Mouse (Mus musculus): ENCODE data around the gene Stum. TPM values are rescaled to one million over a fixed set of nuclear protein-coding genes. Genes with fewer than 3 reads are reported as not detected.

Stum gene
- polyA plus RNA-seq, 1 experiment from 2014 or later: 5.5 TPM

DNA sequence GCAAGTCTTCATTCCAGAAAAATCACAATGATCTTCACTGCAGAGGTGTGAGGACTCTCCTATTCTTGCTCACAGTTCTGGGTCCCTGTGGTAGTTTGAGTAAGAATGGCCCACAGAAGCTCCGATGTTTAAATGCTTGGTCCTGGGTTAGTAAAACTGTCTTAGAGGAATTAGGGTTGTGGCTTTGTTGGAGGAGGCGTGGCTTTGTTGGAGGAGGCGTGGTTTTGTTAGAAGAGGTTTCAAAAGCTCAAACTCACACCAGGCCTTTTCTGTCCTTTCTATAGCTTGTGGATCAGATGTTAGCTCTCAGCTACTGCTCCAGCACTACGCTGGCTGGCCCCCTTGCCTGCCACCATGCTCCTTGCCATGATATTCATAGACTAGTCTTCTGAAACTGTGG lies 27.6 kb upstream of the Stum start:
- Histone ChIP-seq H3K9me3 (no peaks in the 10 kb centered on the region), H3K4me2 (no peak overlapping the region), H3K4me1 (replicated peaks) (no peaks in the 10 kb centered on the region), H3K36me3 (no peaks in the 10 kb centered on the region), H3K27ac (replicated peaks) (no peak overlapping the region), H3K4me3 (no peak overlapping the region), H3K9ac (no peak overlapping the region), H3K27me3 (no peaks in the 10 kb centered on the region)
- WGBS: 36% methylated on average over 4 of the region's 4 CpGs
- no peak for ATAC-seq (ENCODE audit: low read depth)

GRCm38 (mm10) chr1:180510442-180510841 lies 27.1 kb upstream of the Stum start:
- Histone ChIP-seq H3K4me3 (no peak overlapping the region), H3K27ac (replicated peaks) (no peak overlapping the region), H3K27me3 (no peaks in the 10 kb centered on the region), H3K36me3 (no peaks in the 10 kb centered on the region), H3K9ac (no peak overlapping the region), H3K4me1 (replicated peaks) (no peaks in the 10 kb centered on the region), H3K9me3 (no peaks in the 10 kb centered on the region), H3K4me2 (no peak overlapping the region)
- ATAC-seq (ENCODE audit: low read depth): no peak
- WGBS: 69% methylated on average over 15 of the region's 15 CpGs

GRCm38 (mm10) chr1:180508662-180509061 lies 25.4 kb upstream of the Stum start:
- H3K9me3 ChIP-seq: no peaks in the 10 kb centered on the region
- no peak for ATAC-seq (ENCODE audit: low read depth)
- no peaks in the 10 kb centered on the region for H3K27me3 ChIP-seq
- H3K36me3 ChIP-seq: no peaks in the 10 kb centered on the region
- no peak overlapping the region for H3K4me3 ChIP-seq
- H3K27ac ChIP-seq (replicated peaks): no peak overlapping the region
- 84% methylated on average over 7 of the region's 7 CpGs for WGBS
- H3K9ac ChIP-seq: no peak overlapping the region
- no peaks in the 10 kb centered on the region for H3K4me1 ChIP-seq (replicated peaks)
- no peak overlapping the region for H3K4me2 ChIP-seq

- ATAC-seq (ENCODE audit: low read depth): no peak
- no peak overlapping the region for H3K27ac ChIP-seq (replicated peaks)
- H3K27me3 ChIP-seq: no peaks in the 10 kb centered on the region
- WGBS: 82% methylated on average over 7 of the region's 7 CpGs
- no peak overlapping the region for H3K4me2 ChIP-seq
- H3K36me3 ChIP-seq: no peaks in the 10 kb centered on the region
- no peaks in the 10 kb centered on the region for H3K4me1 ChIP-seq (replicated peaks)
- H3K4me3 ChIP-seq: no peak overlapping the region
- no peaks in the 10 kb centered on the region for H3K9me3 ChIP-seq
- H3K9ac ChIP-seq: no peak overlapping the region
Observed at GRCm38 (mm10) chr1:180507291-180507791, 24.0 kb upstream of the Stum start.

DNA sequence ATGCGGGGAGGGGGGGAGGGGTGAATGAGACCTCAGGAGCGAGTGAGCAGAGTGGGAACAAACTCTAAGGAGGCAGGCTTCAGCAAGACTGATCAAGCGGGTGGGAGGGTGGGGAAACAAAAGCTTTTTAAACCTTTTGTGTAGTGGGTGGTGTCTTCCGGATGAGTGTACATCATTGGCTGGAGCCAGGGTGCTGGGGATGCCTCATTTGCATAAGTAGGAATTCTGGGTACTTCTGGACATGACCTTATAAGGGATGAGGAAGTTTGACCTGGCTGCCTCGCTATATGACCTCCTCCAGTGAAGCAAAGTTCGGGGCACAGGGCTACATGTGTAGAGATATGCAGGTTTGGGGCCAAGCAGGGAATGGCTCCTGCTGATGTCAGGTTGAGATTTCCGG lies 23.0 kb upstream of the Stum start:
- Histone ChIP-seq H3K27me3 (no peaks in the 10 kb centered on the region), H3K36me3 (no peaks in the 10 kb centered on the region), H3K4me3 (no peak overlapping the region), H3K9ac (no peak overlapping the region), H3K4me2 (no peak overlapping the region), H3K4me1 (replicated peaks) (no peaks in the 10 kb centered on the region), H3K9me3 (no peaks in the 10 kb centered on the region), H3K27ac (replicated peaks) (no peak overlapping the region)
- ATAC-seq (ENCODE audit: low read depth): no peak
- 85% methylated on average over 7 of the region's 7 CpGs for WGBS

GRCm38 (mm10) chr1:180504899-180505298 lies 21.6 kb upstream of the Stum start:
- Histone ChIP-seq H3K4me1 (replicated peaks) (no peaks in the 10 kb centered on the region), H3K36me3 (no peaks in the 10 kb centered on the region), H3K4me3 (no peak overlapping the region), H3K27ac (replicated peaks) (no peak overlapping the region), H3K9me3 (no peaks in the 10 kb centered on the region), H3K27me3 (no peaks in the 10 kb centered on the region), H3K4me2 (no peak overlapping the region), H3K9ac (no peak overlapping the region)
- 86% methylated on average over 5 of the region's 5 CpGs for WGBS
- ATAC-seq (ENCODE audit: low read depth): no peak

- Histone ChIP-seq H3K36me3 (no peaks in the 10 kb centered on the region), H3K27ac (replicated peaks) (no peak overlapping the region), H3K4me3 (no peak overlapping the region), H3K9ac (no peak overlapping the region), H3K27me3 (no peaks in the 10 kb centered on the region), H3K9me3 (no peaks in the 10 kb centered on the region), H3K4me1 (replicated peaks) (no peaks in the 10 kb centered on the region), H3K4me2 (no peak overlapping the region)
- 52% methylated on average over 5 of the region's 5 CpGs for WGBS
- no peak for ATAC-seq (ENCODE audit: low read depth)
Observed at GRCm38 (mm10) chr1:180503484-180503883, 20.2 kb upstream of the Stum start.

DNA sequence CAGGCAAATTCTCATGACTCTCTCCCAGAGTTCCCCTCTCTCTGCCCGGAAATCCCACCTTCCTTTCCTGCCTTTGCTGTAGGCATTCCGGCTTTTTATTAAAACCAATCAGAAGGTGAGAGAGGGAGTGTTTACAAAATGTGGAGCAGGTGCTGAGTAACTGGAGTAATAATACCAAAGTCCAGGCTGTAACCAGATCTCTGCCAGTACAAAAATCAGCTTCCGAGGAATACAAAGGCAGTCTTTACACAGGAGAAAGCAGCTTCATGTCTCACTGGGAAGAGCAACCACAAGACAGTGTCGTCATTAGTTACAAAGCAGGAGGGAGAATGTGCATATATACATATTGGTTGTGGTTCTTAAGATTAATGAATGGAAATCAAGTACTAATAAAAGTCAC lies 19.3 kb upstream of the Stum start:
- 70% methylated on average over 4 of the region's 4 CpGs for WGBS
- Histone ChIP-seq H3K27ac (replicated peaks) (no peak overlapping the region), H3K36me3 (no peaks in the 10 kb centered on the region), H3K4me2 (no peak overlapping the region), H3K4me1 (replicated peaks) (no peaks in the 10 kb centered on the region), H3K27me3 (no peaks in the 10 kb centered on the region), H3K9ac (no peak overlapping the region), H3K4me3 (no peak overlapping the region), H3K9me3 (no peaks in the 10 kb centered on the region)
- ATAC-seq (ENCODE audit: low read depth): no peak

- H3K36me3 ChIP-seq: no peaks in the 10 kb centered on the region
Observed at GRCm38 (mm10) chr1:180500641-180501040, 17.3 kb upstream of the Stum start.

GRCm38 (mm10) chr1:180500218-180500617 lies 16.9 kb upstream of the Stum start:
- ATAC-seq (ENCODE audit: low read depth): no peak
- Histone ChIP-seq H3K36me3 (no peaks in the 10 kb centered on the region), H3K4me3 (no peak overlapping the region), H3K27me3 (no peaks in the 10 kb centered on the region), H3K27ac (replicated peaks) (no peak overlapping the region), H3K9ac (no peak overlapping the region), H3K4me1 (replicated peaks) (no peaks in the 10 kb centered on the region), H3K9me3 (no peaks in the 10 kb centered on the region), H3K4me2 (no peak overlapping the region)
- WGBS: 62% methylated on average over 4 of the region's 4 CpGs

More at GRCm38 (mm10) chr1:180500641-180501040, 17.3 kb upstream of the Stum start:
- Histone ChIP-seq H3K4me2 (no peak overlapping the region), H3K27me3 (no peaks in the 10 kb centered on the region), H3K9me3 (no peaks in the 10 kb centered on the region), H3K27ac (replicated peaks) (no peak overlapping the region), H3K9ac (no peak overlapping the region), H3K4me1 (replicated peaks) (no peaks in the 10 kb centered on the region), H3K4me3 (no peak overlapping the region)
- no peak for ATAC-seq (ENCODE audit: low read depth)
- WGBS: 93% methylated on average over 5 of the region's 5 CpGs

DNA sequence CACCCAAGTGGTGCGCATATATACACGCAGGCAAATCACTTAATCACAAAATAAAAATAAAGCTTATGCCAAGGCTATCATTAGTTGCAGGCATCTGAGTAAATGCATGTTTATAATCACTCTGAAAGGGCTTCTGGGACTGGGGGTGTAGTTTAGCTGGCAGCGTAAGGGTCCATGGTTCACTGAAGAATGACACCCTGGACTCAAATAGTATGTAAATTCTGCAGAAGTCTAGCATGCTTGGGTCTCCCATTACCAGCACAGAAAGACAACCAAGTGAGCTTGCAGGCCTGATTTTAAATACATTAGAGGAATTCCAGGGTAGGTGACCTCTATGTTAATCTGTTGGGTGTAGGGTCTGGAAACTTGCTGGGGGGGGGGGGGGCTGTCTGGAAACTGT lies 16.5 kb upstream of the Stum start:
- no peak overlapping the region for H3K4me2 ChIP-seq
- no peaks in the 10 kb centered on the region for H3K4me1 ChIP-seq (replicated peaks)
- H3K27ac ChIP-seq (replicated peaks): no peak overlapping the region
- H3K27me3 ChIP-seq: no peaks in the 10 kb centered on the region
- H3K9me3 ChIP-seq: no peaks in the 10 kb centered on the region
- no peaks in the 10 kb centered on the region for H3K36me3 ChIP-seq
- H3K4me3 ChIP-seq: no peak overlapping the region
- WGBS: 91% methylated on average over 3 of the region's 3 CpGs
- H3K9ac ChIP-seq: no peak overlapping the region
- no peak for ATAC-seq (ENCODE audit: low read depth)

- no peaks in the 10 kb centered on the region for H3K4me1 ChIP-seq (replicated peaks)
- H3K9me3 ChIP-seq: no peaks in the 10 kb centered on the region
- H3K9ac ChIP-seq: no peak overlapping the region
- no peak for ATAC-seq (ENCODE audit: low read depth)
- 77% methylated on average over 9 of the region's 9 CpGs for WGBS
- H3K36me3 ChIP-seq: no peaks in the 10 kb centered on the region
- no peak overlapping the region for H3K4me3 ChIP-seq
- H3K4me2 ChIP-seq: no peak overlapping the region
- no peak overlapping the region for H3K27ac ChIP-seq (replicated peaks)
- H3K27me3 ChIP-seq: no peaks in the 10 kb centered on the region
Observed at GRCm38 (mm10) chr1:180492777-180493176, 9.5 kb upstream of the Stum start.

GRCm38 (mm10) chr1:180485346-180485745 lies 2.0 kb upstream of the Stum start:
- H3K4me3 ChIP-seq: no peak overlapping the region
- no peak overlapping the region for H3K27ac ChIP-seq (replicated peaks)
- no peak for ATAC-seq (ENCODE audit: low read depth)
- H3K9ac ChIP-seq: no peak overlapping the region
- WGBS: 92% methylated on average over 5 of the region's 5 CpGs
- H3K36me3 ChIP-seq: no peaks in the 10 kb centered on the region
- peaks cover 44% of the 10 kb centered on the region for H3K27me3 ChIP-seq
- H3K4me1 ChIP-seq (replicated peaks): peaks cover 33% of the 10 kb centered on the region
- H3K4me2 ChIP-seq: no peak overlapping the region
- H3K9me3 ChIP-seq: no peaks in the 10 kb centered on the region

Data from neural tube, embryonic 13.5 days (tissue).